Mouse (Mus musculus) stomach, embryonic 14.5 days (tissue): ENCODE results near the gene Cfap161. TPM values are rescaled to one million over a fixed set of nuclear protein-coding genes. Genes with fewer than 3 reads are reported as not detected.

Source experiments
- ATAC-seq: fragments of 200-750 bp; cut with Nextera tagmentation; 2 replicates; pipeline ENCODE4 v1.8.0; 2017; ENCODE audit warnings: low read depth, moderate TSS enrichment; ENCODE audit not compliant: insufficient number of reproducible peaks, insufficient read depth, low FRiP score
- H3K27ac ChIP-seq: fragments of 300-500 bp; sonication (generic); 2 replicates; pipeline ENCODE4 v1.5.1; 2014; ENCODE audit warnings: mild to moderate bottlenecking, low read length, moderate library complexity, mixed read lengths
- H3K27me3 ChIP-seq: fragments of 300-500 bp; sonication (generic); 2 replicates; pipeline ENCODE4 v1.6.1; 2014; ENCODE audit warnings: low read length, control low read depth, mixed read lengths; ENCODE audit not compliant: control insufficient read depth, insufficient read depth
- H3K36me3 ChIP-seq: fragments of 300-500 bp; sonication (generic); 2 replicates; pipeline ENCODE4 v1.6.1; 2014; ENCODE audit warnings: mild to moderate bottlenecking, control low read depth, low read length, moderate library complexity, mixed read lengths; ENCODE audit not compliant: control insufficient read depth, insufficient read depth
- H3K4me1 ChIP-seq: fragments of 300-500 bp; sonication (generic); 2 replicates; pipeline ENCODE4 v1.6.1; 2014; ENCODE audit warnings: low read length, control low read depth, mixed read lengths; ENCODE audit not compliant: control insufficient read depth, insufficient read depth
- H3K4me2 ChIP-seq: fragments of 300-500 bp; sonication (generic); replicated peaks from 2 replicates; pipeline ENCODE4 v1.6.1; 2014; ENCODE audit warnings: low read depth, low read length, control low read depth
- H3K4me3 ChIP-seq: fragments of 300-500 bp; sonication (generic); 2 replicates; pipeline ENCODE4 v1.5.1; 2014; ENCODE audit warnings: low read depth, low read length, control low read depth
- H3K9ac ChIP-seq: fragments of 300-500 bp; sonication (generic); replicated peaks from 2 replicates; pipeline ENCODE4 v1.6.1; 2014; ENCODE audit warnings: low read depth, mild to moderate bottlenecking, control low read depth, low read length, moderate library complexity, mixed read lengths
- H3K9me3 ChIP-seq: fragments of 300-500 bp; sonication (generic); 2 replicates; pipeline ENCODE4 v1.6.1; 2016; ENCODE audit warnings: low read depth, low read length, control low read depth; ENCODE audit not compliant: control insufficient read depth
- WGBS: fragments of 180-500 bp; shearing (Covaris S2); extraction: QIAGEN DNeasy Blood & Tissue Kit; methylation state at CpG from one replicate; pipeline ENCODE4 v1.1.7; 2014; 5-methylcytosine and 5-hydroxymethylcytosine counted together
- polyA plus RNA-seq: library from polyadenylated mRNA; unstranded; fragments of >200 nt; fragmentation: Nextera tagmentation; extraction: Ambion mirVana; gene quantifications from 2 replicates; pipeline ENCODE4 v1.2.1, GENCODE M21; 2014

Gene Cfap161
- 0.25 and 0.31 TPM in 2 replicates for polyA plus RNA-seq

GRCm38 (mm10) chr7:83794705-83795104, at the start of gene Cfap161:
Gene Cfap161, minus strand, starts transcription at chr7:83794880.
- H3K27me3 ChIP-seq: no peaks in the 10 kb centered on the region
- no peak within 1 kb of the TSS for H3K4me2 ChIP-seq
- H3K36me3 ChIP-seq: no peaks in the 10 kb centered on the region
- 9% methylated on average over 14 of the region's 14 CpGs for WGBS
- H3K9ac ChIP-seq: no peak within 1 kb of the TSS
- peaks cover 7% of the 10 kb centered on the region; the same call in 1 of the 2 replicates for H3K4me1 ChIP-seq
- ATAC-seq: peak; percentile 85
- H3K27ac ChIP-seq: no peak within 1 kb of the TSS
- H3K9me3 ChIP-seq: no peaks in the 10 kb centered on the region
- no peak within 1 kb of the TSS for H3K4me3 ChIP-seq

- no peak for ATAC-seq
- Histone ChIP-seq H3K4me1 (peaks cover 9% of the 10 kb centered on the region; the same call in 1 of the 2 replicates), H3K9ac (no peak overlapping the region), H3K27me3 (no peaks in the 10 kb centered on the region), H3K4me3 (no peak overlapping the region), H3K9me3 (no peaks in the 10 kb centered on the region), H3K4me2 (no peak overlapping the region), H3K27ac (peak overlapping the region; percentile 22; the same call in 1 of the 2 replicates), H3K36me3 (no peaks in the 10 kb centered on the region)
- WGBS: 56% methylated on average over 6 of the region's 6 CpGs
Measured at GRCm38 (mm10) chr7:83842486-83843259, 48.0 kb upstream of the Cfap161 start.

GRCm38 (mm10) chr7:83840076-83840475, 45.4 kb upstream of the Cfap161 start:
- no peak for ATAC-seq
- Histone ChIP-seq H3K27me3 (no peaks in the 10 kb centered on the region), H3K9ac (no peak overlapping the region), H3K4me2 (no peak overlapping the region), H3K4me3 (no peak overlapping the region), H3K9me3 (no peaks in the 10 kb centered on the region), H3K36me3 (no peaks in the 10 kb centered on the region), H3K27ac (no peak overlapping the region), H3K4me1 (no peaks in the 10 kb centered on the region)
- 75% methylated on average over 2 of the region's 2 CpGs for WGBS

- Histone ChIP-seq H3K9ac (no peak overlapping the region), H3K36me3 (no peaks in the 10 kb centered on the region), H3K4me1 (peaks cover 5% of the 10 kb centered on the region; the same call in 1 of the 2 replicates), H3K4me3 (no peak overlapping the region), H3K9me3 (no peaks in the 10 kb centered on the region), H3K27ac (no peak overlapping the region), H3K27me3 (no peaks in the 10 kb centered on the region), H3K4me2 (no peak overlapping the region)
- ATAC-seq: no peak
- WGBS: 74% methylated on average over 5 of the region's 5 CpGs
Measured at GRCm38 (mm10) chr7:83838525-83839224, 44.0 kb upstream of the Cfap161 start.

GRCm38 (mm10) chr7:83829355-83829754, 34.7 kb upstream of the Cfap161 start:
- Histone ChIP-seq H3K27me3 (no peaks in the 10 kb centered on the region), H3K9ac (no peak overlapping the region), H3K4me2 (no peak overlapping the region), H3K9me3 (no peaks in the 10 kb centered on the region), H3K36me3 (no peaks in the 10 kb centered on the region), H3K4me3 (no peak overlapping the region), H3K4me1 (peaks cover 2% of the 10 kb centered on the region; the same call in 1 of the 2 replicates), H3K27ac (no peak overlapping the region)
- ATAC-seq: no peak
- 84% methylated on average over 7 of the region's 7 CpGs for WGBS

GRCm38 (mm10) chr7:83827402-83828076, 32.9 kb upstream of the Cfap161 start:
- Histone ChIP-seq H3K9me3 (no peaks in the 10 kb centered on the region), H3K36me3 (no peaks in the 10 kb centered on the region), H3K27me3 (no peaks in the 10 kb centered on the region), H3K4me2 (no peak overlapping the region), H3K4me1 (no peaks in the 10 kb centered on the region), H3K9ac (no peak overlapping the region), H3K4me3 (no peak overlapping the region), H3K27ac (no peak overlapping the region)
- 63% methylated on average over 10 of the region's 10 CpGs for WGBS
- no peak for ATAC-seq

GRCm38 (mm10) chr7:83826808-83827207, 32.1 kb upstream of the Cfap161 start:
- Histone ChIP-seq H3K4me1 (no peaks in the 10 kb centered on the region), H3K9me3 (no peaks in the 10 kb centered on the region), H3K36me3 (no peaks in the 10 kb centered on the region), H3K4me3 (no peak overlapping the region), H3K27ac (no peak overlapping the region), H3K9ac (no peak overlapping the region), H3K4me2 (no peak overlapping the region), H3K27me3 (no peaks in the 10 kb centered on the region)
- ATAC-seq: no peak
- WGBS: 70% methylated on average over 2 of the region's 2 CpGs

GRCm38 (mm10) chr7:83821951-83822350, 27.3 kb upstream of the Cfap161 start:
- H3K4me1 ChIP-seq: no peaks in the 10 kb centered on the region
- no peak overlapping the region for H3K4me3 ChIP-seq
- H3K4me2 ChIP-seq: no peak overlapping the region
- no peaks in the 10 kb centered on the region for H3K36me3 ChIP-seq
- H3K27me3 ChIP-seq: no peaks in the 10 kb centered on the region
- WGBS: 94% methylated on average over 2 of the region's 2 CpGs
- H3K9ac ChIP-seq: no peak overlapping the region
- H3K27ac ChIP-seq: no peak overlapping the region
- no peak for ATAC-seq
- no peaks in the 10 kb centered on the region for H3K9me3 ChIP-seq
